Mouse (Mus musculus): Measurements from ENCODE around the gene Tln2. TPM values are rescaled to one million over a fixed set of nuclear protein-coding genes. Genes with fewer than 3 reads are reported as not detected.

The Tln2 gene
- total RNA-seq, 2 experiments from 2014 or later, result 101 to 103 TPM

GRCm38 (mm10) chr9:67486621-67487020, 72.9 kb downstream of the Tln2 start:
- intact Hi-C loops (cut with DNase I; ENCODE audit: low total_unique reads), result no loop called here
- DNase-seq, result no peak

GRCm38 (mm10) chr9:67485169-67486072, 74.1 kb downstream of the Tln2 start:
- intact Hi-C loops (cut with DNase I; ENCODE audit: low total_unique reads), result no loop called here
- DNase-seq, result no peak

DNA sequence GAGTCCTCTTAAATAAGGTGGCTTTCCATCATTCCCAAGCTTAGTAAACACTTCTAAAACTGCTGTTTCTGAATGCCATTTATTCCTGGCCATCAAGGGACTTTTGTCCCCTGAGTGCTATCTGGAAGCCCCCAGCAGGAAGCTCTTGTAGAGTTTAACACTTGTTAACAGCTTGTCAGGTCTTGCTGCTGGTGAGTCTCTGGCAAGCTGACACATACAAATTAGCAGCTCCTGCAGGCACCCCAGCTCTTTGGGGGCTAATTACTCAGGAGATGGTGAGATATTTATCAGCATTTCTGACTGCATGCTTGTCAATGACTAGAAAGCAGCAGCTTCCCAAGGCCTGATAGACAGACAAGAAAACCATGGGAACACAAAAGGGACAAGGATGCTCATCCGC, 77.2 kb downstream of the Tln2 start:
- intact Hi-C loops (cut with DNase I; ENCODE audit: low total_unique reads), result no loop called here
- no peak for DNase-seq

- intact Hi-C loops (cut with DNase I; ENCODE audit: low total_unique reads), result no loop called here
Measured at GRCm38 (mm10) chr9:67481851-67482250, 77.7 kb downstream of the Tln2 start.

GRCm38 (mm10) chr9:67477445-67477844, 82.1 kb downstream of the Tln2 start:
- no peak for DNase-seq
- intact Hi-C loops (cut with DNase I; ENCODE audit: low total_unique reads), result no loop called here

More at GRCm38 (mm10) chr9:67481851-67482250, 77.7 kb downstream of the Tln2 start:
- DNase-seq, result no peak

DNA sequence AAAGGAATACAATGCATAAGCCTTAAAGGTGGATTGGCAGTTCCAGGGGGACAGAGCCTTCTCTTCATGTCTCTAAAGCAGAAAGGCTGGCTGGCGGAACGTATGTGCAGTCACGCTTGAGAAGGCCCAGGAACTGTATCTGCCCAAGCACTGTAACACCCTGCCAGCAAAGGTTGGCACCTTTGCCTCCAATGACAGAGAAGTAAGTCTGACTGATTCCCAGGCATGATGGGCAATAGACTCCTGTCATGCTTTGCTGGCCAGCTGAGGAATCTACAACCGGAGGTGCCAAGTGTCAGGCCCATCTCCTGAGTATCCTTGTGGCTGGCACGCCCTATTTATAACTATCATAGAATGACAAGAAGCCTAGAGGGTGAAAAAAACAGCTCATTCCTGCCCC, 83.3 kb downstream of the Tln2 start:
- peak; percentile 45 for DNase-seq
- intact Hi-C loops (cut with DNase I; ENCODE audit: low total_unique reads), result no loop called here

GRCm38 (mm10) chr9:67463440-67464122, 95.9 kb downstream of the Tln2 start:
- DNase-seq, result no peak
- intact Hi-C loops (cut with DNase I; ENCODE audit: low total_unique reads), result no loop called here

GRCm38 (mm10) chr9:67441484-67441883, 118.0 kb downstream of the Tln2 start:
- intact Hi-C loops (cut with DNase I; ENCODE audit: low total_unique reads), result no loop called here

DNA sequence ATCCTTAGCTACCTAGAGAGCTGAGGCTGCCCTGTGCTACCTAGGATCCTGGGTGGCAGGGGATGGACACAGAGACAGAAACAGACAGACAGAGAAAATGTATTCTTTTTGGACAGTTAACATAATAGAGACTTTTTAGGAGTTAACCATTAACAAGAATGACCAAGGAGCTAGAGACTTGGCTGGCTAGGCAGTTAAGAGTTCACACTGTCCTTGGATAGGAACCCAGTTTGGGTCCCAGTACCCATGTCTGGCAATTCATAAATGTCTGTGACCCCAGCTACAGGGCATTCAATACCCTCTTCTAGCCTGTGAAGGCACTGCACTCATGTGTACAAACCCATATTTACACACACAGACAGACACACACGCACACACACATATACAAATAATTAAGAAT, 122.0 kb downstream of the Tln2 start:
- intact Hi-C loops (cut with DNase I; ENCODE audit: low total_unique reads), result no loop called here

More at GRCm38 (mm10) chr9:67441484-67441883, 118.0 kb downstream of the Tln2 start:
- no peak for DNase-seq

GRCm38 (mm10) chr9:67435333-67436154, 124.0 kb downstream of the Tln2 start:
- intact Hi-C loops (cut with DNase I; ENCODE audit: low total_unique reads), result no loop called here
- peak; percentile 56 for DNase-seq

More for the DNA sequence above, 122.0 kb downstream of the Tln2 start:
- no peak for DNase-seq

DNA sequence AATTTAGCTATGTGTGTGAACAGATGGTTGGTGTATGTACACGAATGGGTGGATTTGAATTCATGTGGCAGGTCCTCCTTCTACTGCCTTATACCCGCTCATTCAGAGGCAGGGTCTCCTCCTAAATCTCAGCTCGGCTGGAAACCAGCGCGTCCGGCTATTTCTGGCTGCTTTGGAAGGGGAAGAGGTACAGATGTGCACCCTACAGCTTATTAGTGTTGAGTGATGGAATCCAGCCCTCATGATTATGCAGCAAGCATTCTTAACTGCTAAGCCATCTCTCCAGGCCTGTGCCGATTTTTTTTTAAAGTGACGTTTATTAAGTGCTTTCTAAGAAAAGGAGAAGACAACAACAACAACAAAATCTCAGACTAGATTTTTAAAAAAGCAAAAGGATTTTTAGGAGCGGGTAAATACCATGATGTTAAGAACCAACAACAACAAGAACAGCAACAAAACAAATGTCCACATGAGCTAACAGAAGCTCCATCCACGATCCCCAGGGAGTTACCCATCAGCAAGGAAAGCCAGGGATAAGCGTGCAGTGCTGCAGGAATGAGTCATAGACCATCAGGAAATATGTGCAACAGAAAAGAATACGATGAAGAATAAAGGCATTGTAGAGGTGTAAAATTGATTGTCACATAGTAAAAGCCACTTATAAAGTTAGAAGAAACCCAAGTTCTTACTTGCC, 130.2 kb downstream of the Tln2 start:
- DNase-seq, result no peak
- intact Hi-C loops (cut with DNase I; ENCODE audit: low total_unique reads), result no loop called here

- intact Hi-C loops (cut with DNase I; ENCODE audit: low total_unique reads), result no loop called here
- DNase-seq, result no peak
Measured at GRCm38 (mm10) chr9:67428306-67429047, 131.0 kb downstream of the Tln2 start.

DNA sequence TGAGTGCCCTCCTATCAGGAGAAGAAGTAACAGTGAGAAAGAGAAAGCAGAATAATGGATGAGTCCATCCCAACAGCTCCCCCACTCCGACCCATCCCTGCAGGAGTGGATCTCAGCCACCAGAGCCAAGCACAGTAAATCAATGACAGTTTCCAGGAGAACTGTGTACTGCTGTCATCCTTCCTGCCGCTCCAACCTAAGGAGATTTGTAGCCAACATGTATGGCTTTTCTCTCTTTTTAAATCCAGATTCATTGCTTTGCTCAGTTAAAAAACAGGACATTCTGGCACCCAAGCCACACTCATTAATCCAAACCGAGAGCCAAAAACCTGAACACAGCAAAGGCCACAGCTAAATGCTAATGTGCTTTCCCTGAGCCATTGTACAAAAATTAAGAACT, 133.2 kb downstream of the Tln2 start:
- intact Hi-C loops (cut with DNase I; ENCODE audit: low total_unique reads), result no loop called here
- DNase-seq, result no peak

DNA sequence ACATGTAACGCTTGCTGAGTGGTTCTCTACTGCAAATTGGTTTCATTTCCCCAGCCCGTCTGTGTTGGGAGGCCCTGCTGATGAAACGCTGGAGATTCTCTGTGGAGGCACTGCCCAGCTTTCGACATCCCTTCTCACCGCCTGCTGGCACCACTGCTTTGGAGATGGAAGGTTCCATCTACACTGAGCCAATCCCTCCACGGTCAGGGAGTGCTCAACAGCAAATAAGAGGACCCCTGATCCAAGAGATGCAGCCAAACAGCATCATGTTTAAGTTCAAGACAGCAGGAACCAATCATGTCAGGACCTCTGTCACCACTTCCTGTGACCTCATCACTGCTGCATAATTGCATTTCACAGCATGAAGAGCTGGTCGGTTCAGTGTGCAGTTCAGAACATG, 135.4 kb downstream of the Tln2 start:
- DNase-seq, result no peak

GRCm38 (mm10) chr9:67418092-67418491, 141.4 kb downstream of the Tln2 start:
- no peak for DNase-seq
- intact Hi-C loops (cut with DNase I; ENCODE audit: low total_unique reads), result no loop called here

More for the DNA sequence above, 135.4 kb downstream of the Tln2 start:
- intact Hi-C loops (cut with DNase I; ENCODE audit: low total_unique reads), result no loop called here

DNA sequence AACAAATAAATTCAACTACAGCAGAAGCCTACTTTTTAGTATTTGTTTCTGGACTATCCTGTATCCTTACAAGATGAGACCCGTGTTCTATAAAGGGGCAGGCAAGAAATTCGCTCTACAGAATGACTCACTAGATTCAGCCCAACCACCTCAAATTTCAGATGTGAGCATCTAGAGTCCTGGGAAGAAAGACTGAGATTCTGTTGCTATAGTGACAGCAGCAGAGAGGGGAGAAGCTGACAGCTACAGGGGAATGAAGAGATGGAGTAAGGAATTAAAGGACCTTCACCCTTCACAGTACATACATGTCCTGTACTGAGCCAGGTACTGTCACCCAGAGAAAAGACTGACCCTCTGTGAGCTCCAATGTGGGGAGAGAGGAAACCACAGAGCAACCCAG, 148.8 kb downstream of the Tln2 start:
- intact Hi-C loops (cut with DNase I; ENCODE audit: low total_unique reads), result no loop called here
- DNase-seq, result no peak

DNA sequence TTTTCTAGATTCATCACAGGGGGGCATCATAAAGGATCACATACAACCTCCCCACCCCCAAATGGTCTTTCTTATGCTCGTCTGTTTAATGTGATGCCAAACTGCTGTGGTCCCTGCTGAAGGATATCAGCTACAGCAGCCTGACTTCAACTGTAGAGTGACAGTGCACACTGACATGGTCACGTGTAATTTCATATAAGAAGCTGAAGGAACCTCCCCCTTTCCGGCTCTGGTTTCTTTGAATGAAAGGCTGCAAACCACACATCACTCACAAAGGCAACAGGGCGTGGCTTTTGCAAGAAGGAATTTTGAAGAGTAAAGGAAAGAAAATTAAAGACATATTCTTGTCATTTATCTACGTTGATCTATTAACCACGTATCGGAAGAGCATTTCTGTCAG, 154.8 kb downstream of the Tln2 start:
- DNase-seq, result no peak
- intact Hi-C loops (cut with DNase I; ENCODE audit: low total_unique reads), result no loop called here

DNA sequence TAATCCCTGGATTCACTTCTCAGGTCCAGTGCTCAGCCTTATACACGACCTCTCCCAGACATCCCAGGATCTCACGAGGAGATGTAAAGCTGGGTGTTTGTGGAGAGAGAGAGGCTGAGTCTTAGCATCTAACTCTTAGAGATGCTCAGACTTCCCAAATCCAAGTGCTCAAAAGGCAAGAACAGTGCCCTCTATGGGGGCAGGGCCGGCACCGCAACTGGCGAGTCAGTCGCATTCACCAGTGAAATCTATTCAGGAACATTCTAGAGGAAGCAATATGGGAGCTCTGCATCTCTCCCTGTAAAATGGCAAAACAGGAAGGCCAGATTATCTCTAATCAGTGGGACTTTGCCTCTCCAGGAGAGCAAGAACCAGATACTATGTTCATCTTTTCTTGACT, 159.9 kb downstream of the Tln2 start:
- no peak for DNase-seq
- intact Hi-C loops (cut with DNase I; ENCODE audit: low total_unique reads), result no loop called here

DNA sequence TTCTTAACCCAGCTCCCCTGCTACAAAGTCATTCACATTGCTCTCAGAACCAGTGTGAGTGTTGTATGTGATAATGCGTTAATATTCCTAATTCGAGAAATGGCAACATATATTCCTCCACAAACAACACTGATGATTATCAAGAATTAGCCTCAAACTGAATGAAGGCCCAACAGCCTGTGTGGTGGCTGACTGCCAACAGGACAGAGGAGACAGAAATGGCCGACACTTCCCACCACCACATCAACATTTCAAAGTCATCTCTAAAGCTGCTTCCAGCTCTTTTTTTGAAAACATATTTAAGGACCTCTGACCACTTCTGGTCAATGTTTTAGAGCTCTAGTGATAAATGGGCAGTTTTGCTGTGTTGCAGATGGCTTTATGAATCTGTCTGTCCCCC, 161.7 kb downstream of the Tln2 start:
- intact Hi-C loops (cut with DNase I; ENCODE audit: low total_unique reads), result no loop called here
- DNase-seq, result no peak
